Mouse (Mus musculus) leukemia stem cell, adult 10-12 weeks (primary cell): ENCODE data around the gene Spire2. TPM values are rescaled to one million over a fixed set of nuclear protein-coding genes. Genes with fewer than 3 reads are reported as not detected.

Source experiments
- polyA plus RNA-seq: library from polyadenylated mRNA; stranded (reverse); fragments of >175 nt; gene quantifications from 2 replicates; pipeline ENCODE4 v1.2.3, GENCODE M21; 2012; ENCODE audit warnings: low replicate concordance

Spire2 gene
- polyA plus RNA-seq: 11.3 and 11.8 TPM in 2 replicates

DNA sequence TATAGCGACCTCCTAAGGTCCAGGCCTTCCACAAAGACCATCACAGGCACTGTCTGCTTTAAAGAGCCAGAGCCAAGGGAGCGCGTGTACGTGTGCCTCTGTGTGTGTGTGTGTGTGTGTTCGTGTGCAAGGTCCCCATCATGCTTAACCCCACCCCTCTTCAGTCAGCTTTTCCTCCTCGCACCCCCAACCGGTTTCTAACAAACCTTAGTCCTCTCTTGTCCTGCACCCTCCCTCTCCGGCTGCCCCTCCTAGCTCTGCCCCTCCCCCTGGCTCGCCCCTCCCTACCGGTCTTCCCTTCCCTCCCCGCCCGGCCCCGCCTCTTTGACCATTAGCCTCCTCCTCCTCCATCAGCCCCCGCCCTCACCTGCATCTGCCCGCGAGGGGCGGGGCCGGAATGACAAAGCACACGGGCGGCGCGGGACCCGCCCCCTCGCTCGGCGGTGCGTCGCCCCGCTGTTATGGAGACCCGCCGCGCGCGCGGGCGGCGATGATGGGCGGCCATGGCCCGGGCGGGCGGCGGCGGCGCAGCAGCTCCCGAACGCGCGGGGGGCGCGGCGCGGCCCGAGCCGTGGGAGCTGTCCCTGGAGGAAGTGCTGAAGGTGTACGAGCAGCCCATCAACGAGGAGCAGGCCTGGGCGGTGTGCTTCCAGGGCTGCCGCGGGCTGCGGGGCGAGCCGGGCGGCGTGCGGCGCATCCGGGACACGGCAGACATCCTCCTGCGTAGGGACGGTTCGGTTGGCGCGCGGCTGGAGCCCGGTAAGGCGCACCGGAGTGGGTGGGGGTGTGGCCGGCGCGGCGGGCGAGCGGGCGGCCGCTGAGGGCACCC, at the start of gene Spire2:
Spire2 (plus strand) TSS at position 452 of the 829 bp plus-strand sequence.

DNA sequence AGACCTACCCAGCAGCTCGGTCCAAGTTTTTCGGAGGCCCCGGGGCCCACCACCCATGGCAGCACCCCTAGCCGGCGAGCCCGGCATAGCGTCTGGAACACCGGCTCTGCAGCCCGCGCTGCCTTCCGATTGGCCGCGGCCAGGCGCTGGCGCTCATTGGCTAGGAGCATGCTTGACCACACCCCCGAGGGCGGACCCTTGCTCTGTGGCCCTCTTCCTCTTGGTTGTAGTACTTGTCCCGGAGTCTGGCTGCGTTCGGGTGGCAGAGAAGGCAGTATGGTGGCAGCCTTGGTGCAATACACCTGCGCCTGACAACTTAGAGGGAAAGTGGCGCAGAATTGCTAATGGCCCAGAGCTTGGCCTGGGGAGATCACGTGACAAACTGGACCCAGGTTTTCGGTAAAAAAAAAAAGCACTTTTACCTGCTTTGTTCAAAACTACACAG, 14.0 kb upstream of the Spire2 start, which contains the start of gene Fanca:
Fanca (minus strand) TSS at position 110 of the 445 bp plus-strand sequence.

DNA sequence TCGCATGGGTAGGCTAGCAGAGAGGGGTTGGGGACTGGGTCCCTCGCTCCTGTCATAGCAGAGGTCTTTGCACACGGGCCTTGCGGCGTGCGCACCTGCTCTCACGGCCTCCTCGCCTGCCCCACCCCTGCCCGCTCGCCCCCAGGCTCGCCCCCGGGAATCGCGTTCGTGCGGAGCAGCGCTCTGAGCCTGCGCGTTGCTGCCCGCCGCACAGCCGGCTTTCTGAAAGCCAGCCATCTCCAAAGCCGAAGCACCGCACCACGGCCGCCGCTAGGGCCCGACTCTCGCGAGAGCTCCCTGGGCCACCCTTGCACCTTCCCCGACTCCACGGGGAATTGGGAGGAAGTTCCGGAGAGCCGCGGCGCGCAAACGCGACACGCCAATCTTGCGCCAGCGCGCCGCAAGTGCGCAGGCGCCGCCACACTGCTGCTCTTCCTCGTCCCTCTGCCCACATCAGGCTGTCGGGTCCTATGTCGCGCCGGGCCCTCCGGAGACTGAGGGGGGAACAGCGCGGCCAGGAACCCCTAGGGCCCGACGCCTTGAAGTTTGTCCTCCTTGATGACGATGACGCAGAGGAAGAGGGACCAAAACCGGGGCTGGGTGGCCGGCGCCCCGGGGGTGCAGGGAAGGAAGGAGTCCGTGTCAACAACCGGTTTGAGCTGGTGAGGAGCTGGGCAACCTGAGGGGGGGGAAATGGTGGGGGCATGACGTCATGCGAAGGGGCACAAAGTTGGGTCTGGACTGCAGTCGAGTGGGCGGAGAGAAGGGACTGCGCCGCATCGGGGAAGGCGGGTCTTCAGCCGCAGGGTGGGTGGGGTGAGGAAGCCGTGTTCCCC, 41.1 kb downstream of the Spire2 start, which contains the start of gene Tcf25:
Tcf25 (plus strand) TSS at position 351 of the 836 bp plus-strand sequence.

DNA sequence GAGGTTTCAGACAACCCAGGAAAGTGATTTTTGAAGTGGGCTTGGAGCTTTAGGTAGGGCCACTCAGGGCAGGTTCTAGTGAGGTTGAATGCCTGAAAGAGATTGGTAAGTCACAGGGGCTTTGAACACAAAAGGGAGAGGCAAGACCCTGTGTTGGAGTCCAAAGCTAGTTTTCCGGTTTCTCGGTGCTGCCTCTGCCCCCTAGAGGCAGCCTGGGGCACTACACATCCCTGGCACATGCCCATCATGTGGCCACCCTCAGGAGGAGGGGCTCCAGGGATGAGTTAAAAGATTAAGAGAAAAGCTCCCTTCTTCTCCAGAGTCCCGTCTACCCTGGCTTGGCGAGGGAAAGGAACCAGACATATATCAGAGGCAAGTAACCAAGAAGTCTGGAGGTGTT, 74.3 kb downstream of the Spire2 start, which contains the start of gene Mc1r:
Mc1r (plus strand) TSS at position 322 of the 400 bp plus-strand sequence.

DNA sequence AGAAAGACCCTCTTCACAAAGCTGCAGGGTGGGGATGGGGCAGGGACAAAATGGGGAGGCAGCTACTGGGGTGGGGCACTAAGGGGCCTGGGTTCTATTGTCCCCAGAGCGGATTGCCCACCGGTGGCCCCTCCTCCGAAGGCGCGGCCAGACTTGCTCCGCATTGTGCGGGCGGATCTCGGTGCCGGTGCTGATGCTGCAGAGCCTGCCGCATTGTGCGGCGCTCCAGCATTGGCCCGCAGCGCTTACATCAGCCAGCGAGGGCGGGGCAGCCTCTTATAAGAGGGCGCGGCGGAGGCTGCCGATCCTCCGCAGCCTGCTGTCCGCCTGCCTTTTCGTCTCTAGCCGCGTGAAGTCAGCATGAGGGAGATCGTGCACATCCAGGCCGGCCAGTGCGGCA, 78.7 kb downstream of the Spire2 start, which contains the start of gene Tubb3:
Tubb3 (plus strand) TSS at position 179 of the 400 bp plus-strand sequence.

Other genes with a start within 250 kb of the Spire2 start
- gene Rpl13, start 230.4 kb upstream of the Spire2 start, polyA plus RNA-seq: 1,950 and 2,595 TPM in 2 replicates
- 0.67 and 1.0 TPM in 2 replicates for gene Cpne7, start 215.3 kb upstream of the Spire2 start, polyA plus RNA-seq
- gene Sult5a1, start 174.4 kb upstream of the Spire2 start, polyA plus RNA-seq: not detected in 2 replicates
- not detected in 2 replicates for gene Dpep1, start 146.5 kb upstream of the Spire2 start, polyA plus RNA-seq
- 12.2 and 40.3 TPM in 2 replicates for gene Chmp1a, start 120.0 kb upstream of the Spire2 start, polyA plus RNA-seq
- 0.13 TPM in 1 of 2 replicates, not detected in the other for gene Spata33, start 119.9 kb upstream of the Spire2 start, polyA plus RNA-seq
- 83.3 and 109 TPM in 2 replicates for gene Cdk10, start 107.9 kb upstream of the Spire2 start, polyA plus RNA-seq
- gene Spata2l, start 96.5 kb upstream of the Spire2 start, polyA plus RNA-seq: 1.6 and 4.9 TPM in 2 replicates
- 17.4 and 19.2 TPM in 2 replicates for gene Zfp276, start 78.5 kb upstream of the Spire2 start, polyA plus RNA-seq
- 114 and 146 TPM in 2 replicates for gene Vps9d1, start 78.4 kb upstream of the Spire2 start, polyA plus RNA-seq
- 59.7 and 102 TPM in 2 replicates for gene Fanca, start 14.1 kb upstream of the Spire2 start, polyA plus RNA-seq
- gene Tcf25, start 41.0 kb downstream of the Spire2 start, polyA plus RNA-seq: 70.8 and 102 TPM in 2 replicates
- gene Mc1r, start 74.4 kb downstream of the Spire2 start, polyA plus RNA-seq: 0.08 TPM in 1 of 2 replicates, not detected in the other
- 2.9 and 4.1 TPM in 2 replicates for gene Tubb3, start 78.7 kb downstream of the Spire2 start, polyA plus RNA-seq
- gene Def8, start 90.8 kb downstream of the Spire2 start, polyA plus RNA-seq: 4.7 and 24.1 TPM in 2 replicates
- gene Afg3l1, start 145.2 kb downstream of the Spire2 start, polyA plus RNA-seq: 15.0 and 16.4 TPM in 2 replicates
- not detected in 2 replicates for gene Dbndd1, start 182.8 kb downstream of the Spire2 start, polyA plus RNA-seq
- 5.5 and 7.9 TPM in 2 replicates for gene Gas8, start 186.1 kb downstream of the Spire2 start, polyA plus RNA-seq